Mouse (Mus musculus) megakaryocyte, embryonic 14.5 days (primary cell): ENCODE results near the gene Mamdc2.

Source experiments
- FLI1 ChIP-seq: IDR thresholded peaks from 2 replicates; pipeline ENCODE4 v1.6.1; 2012; ENCODE audit warnings: low read length, inconsistent platforms, mixed read lengths
- GATA1 ChIP-seq: IDR thresholded peaks from 3 replicates; pipeline ENCODE4 v1.6.1; 2012; ENCODE audit warnings: mixed read lengths, low read length, inconsistent platforms, borderline replicate concordance

DNA sequence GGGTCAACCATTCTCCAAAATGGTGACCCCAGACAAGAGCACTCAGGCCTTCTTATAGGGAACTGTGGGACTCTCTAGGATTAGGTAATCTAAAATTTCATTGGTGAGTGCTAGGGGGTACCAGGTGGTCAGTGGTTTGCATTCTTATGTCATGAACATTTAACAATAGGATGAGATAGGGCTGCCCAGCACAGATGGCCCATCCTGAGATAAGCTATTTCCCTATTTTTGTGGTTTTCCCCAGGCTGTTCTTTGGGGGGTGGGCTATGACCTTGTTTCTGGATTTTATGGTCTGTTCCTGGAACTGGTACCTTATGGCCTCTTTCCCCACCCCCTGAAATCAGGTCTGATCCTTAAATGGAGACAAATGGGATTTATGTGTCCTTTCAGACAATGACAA, 151.1 kb downstream of the Mamdc2 start:
- no peak for TF ChIP-seq GATA1
- no peak for TF ChIP-seq FLI1
